Mouse (Mus musculus) gastrocnemius, adult 18-20 months (tissue): Measurements from ENCODE around the gene Alox5. TPM values are rescaled to one million over a fixed set of nuclear protein-coding genes. Genes with fewer than 3 reads are reported as not detected.
"Not testable (repeated sequence)": the region's sequence is repeated elsewhere in the genome, so short reads cannot be mapped to it uniquely, and the experiment has no call there.

Experiments used
- DNase-seq: peaks from one replicate; pipeline ENCODE4 v3.0.0; 2021; ENCODE audit warnings: low spot score
- long read RNA-seq, 2 experiments: library from polyadenylated mRNA; stranded (forward); transcript quantifications; one replicate each; pipeline ENCODE4 v2.0.0; 2021
- total RNA-seq, 2 experiments: library from RNA; stranded (reverse); gene quantifications; 2 replicates each; pipeline ENCODE4 v1.2.3; 2021

The Alox5 gene
- 1 to 10 TPM in 1 of 2 experiments, under 1 TPM in 1; 0.88 to 1.2 TPM for total RNA-seq
- long read RNA-seq, experiment 1, result 0 reads
- long read RNA-seq, experiment 2, partial matches to known transcripts, result 0 of 1 reads
- long read RNA-seq, experiment 2, other reads (novel, unspliced or antisense), result 0 of 1 reads

GRCm38 (mm10) chr6:116460544-116461283 lies at the start of gene Alox5:
Alox5 (minus strand) TSS chr6:116461178.
- peak; percentile 12 for DNase-seq

- not testable (repeated sequence) for DNase-seq
Observed at GRCm38 (mm10) chr6:116506302-116507003, 45.5 kb upstream of the Alox5 start, which contains the start of gene Olfr212. Olfr212 (plus strand) TSS chr6:116506516.

- DNase-seq, result no peak
Observed at GRCm38 (mm10) chr6:116495960-116496359, 35.0 kb upstream of the Alox5 start.

GRCm38 (mm10) chr6:116493742-116494141 lies 32.8 kb upstream of the Alox5 start:
- DNase-seq, result no peak

GRCm38 (mm10) chr6:116488791-116489190 lies 27.8 kb upstream of the Alox5 start, which contains the start of gene Olfr211:
Olfr211 (plus strand) TSS chr6:116489091.
- no peak for DNase-seq

- no peak for DNase-seq
Observed at GRCm38 (mm10) chr6:116486833-116487232, 25.9 kb upstream of the Alox5 start.

GRCm38 (mm10) chr6:116485081-116485480 lies 24.1 kb upstream of the Alox5 start:
- no peak for DNase-seq

GRCm38 (mm10) chr6:116468081-116468480 lies 7.1 kb upstream of the Alox5 start:
- DNase-seq, result no peak

- DNase-seq, result no peak
Observed at GRCm38 (mm10) chr6:116459232-116459631, 1.7 kb downstream of the Alox5 start.

GRCm38 (mm10) chr6:116458728-116459127 lies 2.2 kb downstream of the Alox5 start:
- no peak for DNase-seq

GRCm38 (mm10) chr6:116456482-116456881 lies 4.5 kb downstream of the Alox5 start:
- DNase-seq, result no peak

GRCm38 (mm10) chr6:116455781-116456180 lies 5.2 kb downstream of the Alox5 start:
- DNase-seq, result peak; percentile 8

GRCm38 (mm10) chr6:116440849-116441248 lies 20.1 kb downstream of the Alox5 start:
- DNase-seq, result no peak

- no peak for DNase-seq
Observed at GRCm38 (mm10) chr6:116440447-116440846, 20.5 kb downstream of the Alox5 start.

- no peak for DNase-seq
Observed at GRCm38 (mm10) chr6:116439531-116439930, 21.4 kb downstream of the Alox5 start.

GRCm38 (mm10) chr6:116438864-116439263 lies 22.1 kb downstream of the Alox5 start:
- no peak for DNase-seq

GRCm38 (mm10) chr6:116428282-116428681 lies 32.7 kb downstream of the Alox5 start:
- no peak for DNase-seq

- no peak for DNase-seq
Observed at GRCm38 (mm10) chr6:116427552-116427951, 33.4 kb downstream of the Alox5 start.

- no peak for DNase-seq
Observed at GRCm38 (mm10) chr6:116423664-116424063, 37.3 kb downstream of the Alox5 start.

GRCm38 (mm10) chr6:116422991-116423390 lies 38.0 kb downstream of the Alox5 start:
- DNase-seq, result no peak

GRCm38 (mm10) chr6:116420271-116420670 lies 40.7 kb downstream of the Alox5 start:
- DNase-seq, result no peak

- DNase-seq, result no peak
Observed at GRCm38 (mm10) chr6:116419699-116420098, 41.3 kb downstream of the Alox5 start.
